Mouse (Mus musculus) midbrain, embryonic 10.5 days (tissue): ENCODE data around the gene Mob3b. TPM values are rescaled to one million over a fixed set of nuclear protein-coding genes. Genes with fewer than 3 reads are reported as not detected.

ENCODE experiments used
- DNase-seq: peaks from one replicate; pipeline ENCODE4 v3.0.0-alpha.2; 2017; ENCODE audit warnings: low spot score
- H3K27ac ChIP-seq: fragments of 300-500 bp; sonication (generic); replicated peaks from 2 replicates; pipeline ENCODE4 v1.5.1; 2016; ENCODE audit warnings: mild to moderate bottlenecking
- H3K27me3 ChIP-seq: fragments of 300-500 bp; sonication (generic); 2 replicates; pipeline ENCODE4 v1.6.1; 2016; ENCODE audit warnings: low read depth, mild to moderate bottlenecking; ENCODE audit not compliant: poor library complexity, severe bottlenecking
- H3K36me3 ChIP-seq: fragments of 300-500 bp; sonication (generic); 2 replicates; pipeline ENCODE4 v1.6.1; 2016; ENCODE audit warnings: mild to moderate bottlenecking, moderate library complexity
- H3K4me1 ChIP-seq: fragments of 300-500 bp; sonication (generic); 2 replicates; pipeline ENCODE4 v1.6.1; 2016
- H3K4me3 ChIP-seq: fragments of 300-500 bp; sonication (generic); 2 replicates; pipeline ENCODE4 v1.5.1; 2016; ENCODE audit warnings: mild to moderate bottlenecking, moderate library complexity
- H3K9me3 ChIP-seq: fragments of 300-500 bp; sonication (generic); replicated peaks from 2 replicates; pipeline ENCODE4 v1.6.1; 2016; ENCODE audit warnings: mild to moderate bottlenecking
- WGBS: fragments of 180-500 bp; shearing (Covaris S2); methylation state at CpG from one replicate; pipeline ENCODE4 v1.1.7; 2016; 5-methylcytosine and 5-hydroxymethylcytosine counted together
- polyA plus RNA-seq: library from polyadenylated mRNA; unstranded; fragments of >200 nt; fragmentation: Nextera tagmentation; extraction: Ambion mirVana; gene quantifications from 2 replicates; pipeline ENCODE4 v1.2.1, GENCODE M21; 2016

The Mob3b gene
- 19.8 and 21.5 TPM in 2 replicates for polyA plus RNA-seq

- H3K4me1 ChIP-seq: peaks cover 35% of the 10 kb centered on the region
- WGBS: under 1% methylated on average over 50 of the region's 50 CpGs
- no peaks in the 10 kb centered on the region for H3K9me3 ChIP-seq
- peak; percentile 90 for DNase-seq
- peak within 1 kb of the TSS; percentile 75 for H3K4me3 ChIP-seq
- H3K27ac ChIP-seq: peak within 1 kb of the TSS; percentile 92
- H3K36me3 ChIP-seq: no peaks in the 10 kb centered on the region
- peaks cover 16% of the 10 kb centered on the region; the same call in 1 of the 2 replicates for H3K27me3 ChIP-seq
Measured at GRCm38 (mm10) chr4:35156751-35157611, at the start of gene Mob3b. TSS of gene Mob3b (minus strand) at chr4:35157484.

- H3K27ac ChIP-seq: no peak overlapping the region
- H3K36me3 ChIP-seq: peaks cover 56% of the 10 kb centered on the region
- no peaks in the 10 kb centered on the region for H3K4me1 ChIP-seq
- H3K27me3 ChIP-seq: no peaks in the 10 kb centered on the region
- 71% methylated on average over 7 of the region's 7 CpGs for WGBS
- no peak overlapping the region for H3K4me3 ChIP-seq
- no peaks in the 10 kb centered on the region for H3K9me3 ChIP-seq
- DNase-seq: no peak
Measured at GRCm38 (mm10) chr4:35204659-35205058, 47.4 kb upstream of the Mob3b start.

DNA sequence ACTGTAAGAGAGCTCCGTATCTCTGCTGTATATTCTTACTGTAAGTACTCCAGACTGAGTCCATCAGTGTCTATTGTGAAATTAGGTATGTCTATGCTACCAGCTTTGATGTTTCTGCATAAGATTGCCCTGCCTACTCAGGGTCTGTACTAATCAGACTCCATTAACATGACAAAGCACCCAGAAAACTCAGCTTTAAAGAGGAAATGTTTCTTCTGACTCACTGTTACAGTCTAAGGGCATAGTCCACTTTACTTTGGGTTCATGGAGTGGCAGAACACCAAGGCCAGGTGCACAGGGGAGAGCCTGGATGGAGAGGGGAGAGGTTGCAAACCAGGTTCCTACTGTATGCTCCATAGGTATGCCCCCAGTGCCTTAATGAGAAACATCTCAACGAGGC lies 46.4 kb upstream of the Mob3b start:
- H3K27ac ChIP-seq: no peak overlapping the region
- no peaks in the 10 kb centered on the region for H3K27me3 ChIP-seq
- no peaks in the 10 kb centered on the region for H3K4me1 ChIP-seq
- H3K36me3 ChIP-seq: peaks cover 62% of the 10 kb centered on the region
- WGBS: 90% methylated on average over 2 of the region's 2 CpGs
- no peak overlapping the region for H3K4me3 ChIP-seq
- H3K9me3 ChIP-seq: no peaks in the 10 kb centered on the region
- DNase-seq: no peak

DNA sequence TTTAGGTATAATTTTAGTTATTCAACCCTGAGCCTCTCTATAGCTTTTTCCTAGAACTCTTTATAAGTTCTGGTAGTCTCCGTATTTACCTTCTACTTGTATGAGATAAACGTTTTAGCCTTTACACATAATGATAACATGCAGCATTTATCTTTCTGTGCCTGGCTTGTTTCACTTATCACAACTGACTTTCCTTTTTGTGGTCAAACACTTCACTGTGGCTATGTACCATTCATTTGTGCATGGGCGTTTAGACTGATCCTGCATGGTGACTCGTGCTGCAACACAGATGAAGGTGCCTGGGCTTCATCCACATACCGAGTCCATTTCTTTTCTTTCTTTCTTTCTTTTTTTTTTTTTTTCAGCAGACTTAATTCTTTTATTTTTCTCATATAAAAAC lies 44.4 kb upstream of the Mob3b start:
- 92% methylated on average over 5 of the region's 5 CpGs for WGBS
- no peak for DNase-seq
- Histone ChIP-seq H3K4me3 (no peak overlapping the region), H3K27ac (no peak overlapping the region), H3K4me1 (no peaks in the 10 kb centered on the region), H3K27me3 (no peaks in the 10 kb centered on the region), H3K9me3 (no peaks in the 10 kb centered on the region), H3K36me3 (peaks cover 68% of the 10 kb centered on the region)

DNA sequence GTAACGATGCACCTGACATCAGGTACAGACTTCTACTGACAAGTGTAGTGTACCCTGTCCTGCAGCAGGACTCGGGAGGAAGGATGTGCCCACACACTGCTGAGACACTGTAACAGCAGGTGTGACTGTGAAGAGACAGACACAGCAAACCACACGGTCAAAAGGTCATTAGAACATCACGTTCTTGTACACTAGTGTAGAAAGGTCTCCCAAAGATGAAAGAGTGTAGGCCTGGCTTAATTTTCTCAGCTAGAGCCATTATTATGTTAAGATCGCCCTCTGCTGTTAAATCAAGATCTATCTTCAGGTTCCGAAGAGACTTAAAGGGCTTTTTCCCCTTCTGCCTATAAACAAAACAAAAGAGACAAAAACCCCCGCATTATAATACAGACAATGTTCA lies 35.4 kb upstream of the Mob3b start:
- no peak for DNase-seq
- WGBS: 54% methylated on average over 7 of the region's 7 CpGs
- no peaks in the 10 kb centered on the region for H3K9me3 ChIP-seq
- no peak overlapping the region for H3K27ac ChIP-seq
- H3K27me3 ChIP-seq: no peaks in the 10 kb centered on the region
- peaks cover 24% of the 10 kb centered on the region for H3K36me3 ChIP-seq
- H3K4me1 ChIP-seq: peaks cover 4% of the 10 kb centered on the region; the same call in 1 of the 2 replicates
- no peak overlapping the region for H3K4me3 ChIP-seq

DNA sequence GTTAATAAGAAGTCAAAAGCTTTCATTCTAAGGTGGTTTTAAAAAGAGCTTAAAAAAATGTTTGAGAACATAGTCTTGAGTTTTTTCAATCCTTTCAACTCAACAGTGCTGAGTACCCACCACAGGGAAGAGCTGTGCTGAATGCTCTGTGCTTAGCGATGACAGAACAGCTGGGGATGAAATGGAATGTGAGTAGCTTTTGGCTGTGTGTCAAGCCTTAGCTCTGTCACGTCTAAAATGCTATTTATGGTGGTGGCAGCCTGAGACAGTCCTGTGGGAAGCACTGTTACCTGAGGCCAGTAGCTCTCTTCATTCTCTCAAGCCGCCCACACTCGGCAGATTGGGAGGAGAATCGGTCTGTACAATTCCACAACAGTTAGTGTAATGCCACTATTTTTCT lies 32.5 kb upstream of the Mob3b start:
- Histone ChIP-seq H3K27me3 (no peaks in the 10 kb centered on the region), H3K4me1 (no peaks in the 10 kb centered on the region), H3K27ac (no peak overlapping the region), H3K9me3 (no peaks in the 10 kb centered on the region), H3K4me3 (no peak overlapping the region), H3K36me3 (0 out of 2 replicates have a peak, but pooled peaks cover 15% of the 10 kb centered on the region)
- no peak for DNase-seq
- 88% methylated on average over 5 of the region's 5 CpGs for WGBS

GRCm38 (mm10) chr4:35187617-35188326 lies 30.5 kb upstream of the Mob3b start:
- DNase-seq: no peak
- Histone ChIP-seq H3K36me3 (0 out of 2 replicates have a peak, but pooled peaks cover 11% of the 10 kb centered on the region), H3K27ac (no peak overlapping the region), H3K27me3 (no peaks in the 10 kb centered on the region), H3K4me1 (no peaks in the 10 kb centered on the region), H3K9me3 (no peaks in the 10 kb centered on the region), H3K4me3 (no peak overlapping the region)
- WGBS: 94% methylated on average over 8 of the region's 8 CpGs

DNA sequence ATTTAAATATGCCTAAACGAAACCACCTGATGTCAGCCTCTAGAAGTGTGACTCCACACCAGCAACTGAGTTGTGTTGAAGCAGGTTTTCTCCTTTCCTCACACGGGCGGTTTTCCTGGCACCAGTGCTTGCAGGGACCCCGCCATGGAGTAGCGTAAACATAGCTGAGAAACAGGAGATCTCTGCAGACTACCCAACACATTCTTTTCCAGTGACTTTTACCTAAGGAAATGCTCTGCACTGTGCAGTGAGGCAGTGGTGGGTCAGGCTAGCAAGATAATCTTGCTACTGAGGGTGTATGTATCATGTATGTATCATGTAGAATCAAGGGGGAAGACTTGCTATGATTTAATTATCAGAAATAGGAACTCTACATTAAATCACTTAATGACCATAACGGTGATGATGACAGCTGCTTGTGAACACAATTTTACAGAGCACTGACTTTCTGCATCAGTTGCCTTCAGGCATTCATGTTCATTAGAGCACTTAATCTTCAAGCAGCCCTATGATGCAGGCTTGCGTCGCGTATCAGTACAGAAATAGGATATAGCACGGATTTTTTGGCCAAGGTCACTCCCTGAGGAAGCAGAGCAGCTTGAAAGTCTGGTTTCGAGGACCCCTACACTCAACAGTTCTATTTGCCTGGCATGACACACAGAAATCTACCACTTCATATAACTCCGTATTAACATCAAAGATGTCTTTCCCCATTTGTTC lies 20.8 kb upstream of the Mob3b start:
- H3K27ac ChIP-seq: no peak overlapping the region
- no peaks in the 10 kb centered on the region for H3K36me3 ChIP-seq
- no peaks in the 10 kb centered on the region for H3K27me3 ChIP-seq
- DNase-seq: no peak
- H3K4me3 ChIP-seq: no peak overlapping the region
- 81% methylated on average over 12 of the region's 12 CpGs for WGBS
- no peaks in the 10 kb centered on the region for H3K9me3 ChIP-seq
- no peaks in the 10 kb centered on the region for H3K4me1 ChIP-seq

DNA sequence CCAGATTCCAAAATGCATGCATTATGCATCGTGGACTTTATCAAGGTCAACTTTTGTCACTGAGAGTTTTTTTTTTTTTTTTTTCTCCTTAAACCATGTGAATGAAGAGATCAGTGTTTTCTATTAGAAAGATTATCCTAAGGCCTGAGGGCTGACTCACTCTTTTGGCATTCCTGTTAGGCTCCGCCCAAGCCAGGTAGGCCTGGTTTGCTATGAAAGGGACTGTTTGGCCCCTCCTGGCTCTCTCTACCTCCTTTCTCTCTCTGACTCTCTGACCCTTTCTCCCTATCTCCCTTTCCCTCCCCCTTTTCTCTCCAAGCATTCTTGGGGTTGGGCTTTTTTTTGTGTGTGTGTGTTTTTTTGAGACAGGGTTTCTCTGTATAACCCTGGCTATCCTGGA lies 18.3 kb upstream of the Mob3b start:
- no peak overlapping the region for H3K4me3 ChIP-seq
- no peaks in the 10 kb centered on the region for H3K27me3 ChIP-seq
- H3K27ac ChIP-seq: no peak overlapping the region
- H3K4me1 ChIP-seq: no peaks in the 10 kb centered on the region
- DNase-seq: no peak
- no peaks in the 10 kb centered on the region for H3K36me3 ChIP-seq
- no peaks in the 10 kb centered on the region for H3K9me3 ChIP-seq
- WGBS: 94% methylated on average over 2 of the region's 2 CpGs

GRCm38 (mm10) chr4:35173551-35173950 lies 16.3 kb upstream of the Mob3b start:
- no peak overlapping the region for H3K27ac ChIP-seq
- WGBS: 68% methylated on average over 1 of the region's 1 CpGs
- no peak overlapping the region for H3K4me3 ChIP-seq
- H3K9me3 ChIP-seq: no peaks in the 10 kb centered on the region
- H3K27me3 ChIP-seq: no peaks in the 10 kb centered on the region
- H3K4me1 ChIP-seq: no peaks in the 10 kb centered on the region
- DNase-seq: no peak
- H3K36me3 ChIP-seq: no peaks in the 10 kb centered on the region

DNA sequence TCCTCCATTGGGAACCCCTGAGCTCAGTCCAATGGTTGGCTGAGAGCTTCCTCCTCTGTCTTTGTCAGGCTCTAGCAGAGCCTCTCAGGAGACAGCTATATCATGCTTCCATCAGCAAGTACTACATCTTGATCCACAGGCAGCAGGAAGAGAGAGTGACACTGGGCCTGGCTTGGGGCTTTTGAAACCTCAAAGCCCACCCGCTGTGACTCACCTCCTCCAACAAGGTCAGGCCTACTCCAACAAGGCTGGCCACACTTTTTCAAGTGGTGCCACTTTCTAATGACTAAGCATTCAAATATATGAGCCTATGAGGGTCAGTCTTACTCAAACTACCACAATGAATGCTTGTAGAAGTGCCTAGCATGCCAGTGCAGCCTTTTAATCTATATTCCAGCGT lies 15.2 kb upstream of the Mob3b start:
- Histone ChIP-seq H3K27ac (no peak overlapping the region), H3K4me3 (no peak overlapping the region), H3K27me3 (no peaks in the 10 kb centered on the region), H3K4me1 (no peaks in the 10 kb centered on the region), H3K9me3 (no peaks in the 10 kb centered on the region), H3K36me3 (no peaks in the 10 kb centered on the region)
- WGBS: 91% methylated on average over 2 of the region's 2 CpGs
- no peak for DNase-seq

DNA sequence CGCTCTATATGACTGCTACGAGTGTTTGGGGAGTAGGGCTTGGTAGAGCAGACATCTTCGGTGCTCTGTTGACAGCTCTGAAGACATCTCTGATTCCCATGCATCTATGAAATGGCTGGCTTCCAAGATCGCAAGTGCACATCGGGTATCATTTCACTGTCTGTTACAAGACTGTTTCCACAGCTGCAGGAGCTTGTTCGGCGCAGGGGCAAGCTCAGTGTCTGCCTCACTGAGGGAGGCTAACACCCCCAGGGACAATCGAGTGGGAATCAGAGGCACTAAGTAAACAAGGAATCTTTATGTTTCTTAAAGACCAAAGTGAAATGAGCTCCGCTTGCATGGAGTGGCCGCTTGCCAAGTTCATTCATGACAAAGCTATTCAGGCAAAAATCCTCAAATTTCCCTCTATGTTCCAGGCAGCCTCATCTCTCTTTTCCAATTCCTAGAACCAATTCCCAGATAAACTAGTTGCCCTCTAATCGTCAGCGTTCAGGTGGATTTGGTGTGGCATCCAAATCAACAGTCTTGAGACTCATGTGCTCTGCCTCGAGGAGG lies 12.4 kb upstream of the Mob3b start:
- H3K4me1 ChIP-seq: no peaks in the 10 kb centered on the region
- no peak overlapping the region for H3K4me3 ChIP-seq
- H3K9me3 ChIP-seq: no peaks in the 10 kb centered on the region
- no peaks in the 10 kb centered on the region for H3K36me3 ChIP-seq
- H3K27ac ChIP-seq: no peak overlapping the region
- 84% methylated on average over 13 of the region's 13 CpGs for WGBS
- no peak for DNase-seq
- no peaks in the 10 kb centered on the region for H3K27me3 ChIP-seq
